Mouse (Mus musculus): Measurements from ENCODE around the gene Gm48552. TPM values are rescaled to one million over a fixed set of nuclear protein-coding genes. Genes with fewer than 3 reads are reported as not detected.

Gm48552 gene
- total and polyA plus RNA-seq, 2 experiments from 2014 or later, result 4.0 to 7.5 TPM

DNA sequence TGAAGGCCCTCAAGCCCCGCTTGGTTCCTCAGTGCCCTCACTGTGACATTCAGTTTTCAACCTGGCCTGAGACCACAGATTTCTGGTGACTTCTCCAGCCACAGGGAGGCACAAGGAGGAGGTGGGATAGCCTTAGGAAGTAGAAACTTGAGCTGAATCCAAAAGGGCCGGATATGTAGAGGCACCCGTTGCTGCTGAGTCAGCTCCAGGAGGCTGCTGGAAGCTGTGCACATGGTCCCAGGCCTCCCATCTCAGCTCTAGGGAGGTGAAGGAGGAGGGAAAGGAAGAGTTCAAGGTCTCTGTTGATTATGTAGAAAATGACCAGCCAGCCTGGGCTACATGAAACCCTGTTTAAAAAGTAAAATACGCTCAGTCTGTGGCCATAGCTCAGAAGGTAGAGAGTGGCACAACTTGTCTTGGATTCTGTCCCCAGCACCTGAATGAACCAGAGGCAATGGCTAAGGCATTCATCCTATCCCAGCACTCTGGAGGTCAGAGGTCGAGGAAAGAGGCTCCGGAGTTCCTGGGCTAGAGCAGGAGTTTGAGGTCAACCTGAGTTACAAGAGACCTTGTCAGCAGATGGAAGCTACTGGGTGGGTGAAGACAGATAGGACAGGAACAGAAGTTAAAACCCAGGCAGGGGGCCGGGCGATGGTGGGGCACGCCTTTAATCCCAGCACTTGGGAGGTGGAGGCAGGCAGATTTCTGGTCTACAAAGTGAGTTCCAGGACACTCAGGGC is 33.9 kb upstream of the Gm48552 start:
- Histone ChIP-seq H3K4me1 (ENCODE audit: insufficient read depth, low read length) (peaks cover 12% of the 10 kb centered on the region; the same call in 1 of the 2 replicates), H3K9me3 (ENCODE audit: low read length) (no peaks in the 10 kb centered on the region), H3K4me2 (ENCODE audit: low read depth, low read length) (no peak overlapping the region), H3K36me3 (ENCODE audit: insufficient read depth, low read length) (no peaks in the 10 kb centered on the region), H3K4me3 (ENCODE audit: low read length) (no peak overlapping the region), H3K27me3 (ENCODE audit: insufficient read depth, low read length) (no peaks in the 10 kb centered on the region), H3K27ac (no peak overlapping the region), H3K9ac (replicated peaks; ENCODE audit: low read length) (no peak overlapping the region)
- WGBS, result 76% methylated on average over 9 of the region's 9 CpGs
- DNase-seq (ENCODE audit: low spot score) (no peak), ATAC-seq (no peak)
- no peak for TF ChIP-seq CTCF (IDR thresholded peaks at IDR 0.05; ENCODE audit: low read depth)

DNA sequence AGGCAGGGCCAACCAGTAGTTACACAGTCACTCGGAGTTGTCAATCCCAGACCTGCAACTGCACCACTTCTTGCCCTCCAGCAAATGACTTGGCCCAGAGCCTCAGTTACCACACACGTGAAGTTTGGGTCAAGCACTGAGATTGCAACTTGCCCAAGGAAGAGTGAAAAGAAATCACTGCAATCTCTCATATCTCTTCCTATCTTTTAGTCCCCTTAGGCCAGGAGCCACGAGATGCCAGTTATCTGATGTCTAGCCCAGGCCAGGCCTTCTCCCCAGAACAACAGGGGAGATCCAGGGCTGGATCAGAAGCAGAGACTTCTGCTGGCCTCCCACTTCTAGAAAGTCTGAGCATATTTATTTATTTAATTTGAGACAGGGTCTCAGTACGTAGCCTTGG is 33.3 kb upstream of the Gm48552 start:
- Histone ChIP-seq H3K9ac (replicated peaks; ENCODE audit: low read length) (no peak overlapping the region), H3K27ac (no peak overlapping the region), H3K27me3 (ENCODE audit: insufficient read depth, low read length) (no peaks in the 10 kb centered on the region), H3K4me2 (ENCODE audit: low read depth, low read length) (no peak overlapping the region), H3K4me3 (ENCODE audit: low read length) (no peak overlapping the region), H3K9me3 (ENCODE audit: low read length) (no peaks in the 10 kb centered on the region), H3K4me1 (ENCODE audit: insufficient read depth, low read length) (peaks cover 10% of the 10 kb centered on the region; the same call in 1 of the 2 replicates), H3K36me3 (ENCODE audit: insufficient read depth, low read length) (no peaks in the 10 kb centered on the region)
- 83% methylated on average over 4 of the region's 4 CpGs for WGBS
- ATAC-seq (no peak), DNase-seq (ENCODE audit: low spot score) (no peak)
- no peak for TF ChIP-seq CTCF (IDR thresholded peaks at IDR 0.05; ENCODE audit: low read depth)

DNA sequence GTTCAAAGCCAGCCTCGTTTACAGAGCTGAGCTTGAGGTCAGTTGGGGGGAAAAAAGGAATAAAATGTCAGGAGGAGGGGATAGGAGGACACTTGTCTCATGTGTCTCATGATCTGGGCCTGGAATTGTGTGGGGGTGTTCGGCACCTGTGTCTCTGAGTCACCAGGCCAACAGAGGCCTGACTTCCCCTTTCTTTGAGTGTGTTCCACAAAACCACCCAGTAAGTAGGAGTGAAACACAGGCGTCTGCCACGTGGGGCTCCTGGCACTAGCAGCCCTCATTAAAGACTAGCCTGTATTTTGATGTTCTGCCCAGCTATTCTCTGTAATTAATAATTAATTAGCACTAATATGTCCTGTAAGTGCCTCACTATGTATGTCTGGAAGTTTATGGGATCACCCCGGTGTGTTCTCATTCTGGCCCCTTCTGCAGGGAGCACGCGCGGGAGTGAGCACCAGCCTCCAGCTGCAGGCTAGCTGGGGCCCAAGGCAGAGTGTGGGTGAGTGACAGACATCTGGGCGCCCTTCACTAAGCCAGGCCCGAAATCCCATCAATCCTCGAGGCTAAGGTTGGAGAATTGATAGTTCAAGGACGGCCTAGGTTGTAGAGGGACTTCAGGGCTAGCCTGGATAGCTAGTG is 32.3 kb upstream of the Gm48552 start:
- peak overlapping the region; percentile 91 for H3K4me2 ChIP-seq (ENCODE audit: low read depth, low read length)

DNA sequence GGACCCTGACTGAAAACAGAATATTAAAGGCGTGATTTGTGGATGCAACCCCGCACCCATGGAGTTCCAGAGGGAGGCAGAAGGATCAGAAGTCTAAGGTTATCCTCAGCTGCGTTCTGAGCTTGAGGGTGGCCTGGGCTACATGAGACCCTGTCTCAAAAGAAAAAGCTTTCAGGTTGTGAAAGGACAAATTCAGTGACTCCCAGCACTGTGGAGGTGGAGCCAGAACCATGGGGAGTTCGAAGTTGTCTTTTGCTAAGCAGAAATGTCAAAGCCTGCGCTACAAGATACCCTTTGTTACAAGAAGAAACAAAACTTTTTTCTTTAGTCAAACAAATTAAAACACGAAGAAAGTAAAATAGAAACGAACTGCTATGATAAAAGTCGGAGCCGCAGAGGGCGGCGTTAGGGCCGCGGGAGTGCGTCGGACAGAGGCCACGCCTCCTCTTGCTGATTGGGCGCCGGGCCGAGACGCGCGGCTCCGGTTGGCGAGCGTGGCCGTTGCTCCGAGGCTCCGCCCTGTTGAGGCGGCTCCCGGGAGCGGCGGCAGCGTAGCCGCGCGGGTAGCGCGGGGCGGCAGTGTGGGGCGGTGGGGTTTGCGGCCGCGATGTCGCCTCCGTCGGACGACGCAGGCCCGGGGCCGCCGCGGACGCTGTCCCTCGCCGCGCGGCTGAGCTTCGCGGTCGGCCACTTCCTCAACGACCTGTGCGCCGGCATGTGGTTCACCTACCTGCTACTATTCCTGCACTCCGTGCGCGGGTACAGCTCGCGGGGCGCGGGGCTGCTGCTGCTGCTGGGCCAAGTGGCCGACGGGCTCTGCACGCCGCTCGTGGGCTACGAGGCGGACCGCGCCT is 31.6 kb upstream of the Gm48552 start, which contains the start of gene Mfsd12:
Gene Mfsd12, plus strand, starts transcription at position 501 of the 854 bp plus-strand sequence.
- Histone ChIP-seq H3K9me3 (ENCODE audit: low read length) (no peaks in the 10 kb centered on the region), H3K9ac (replicated peaks; ENCODE audit: low read length) (peak within 1 kb of the TSS; percentile 71), H3K27me3 (ENCODE audit: insufficient read depth, low read length) (no peaks in the 10 kb centered on the region), H3K4me3 (ENCODE audit: low read length) (peak within 1 kb of the TSS; percentile 73), H3K36me3 (ENCODE audit: insufficient read depth, low read length) (no peaks in the 10 kb centered on the region), H3K27ac (peak within 1 kb of the TSS; percentile 32; the same call in 1 of the 2 replicates), H3K4me2 (ENCODE audit: low read depth, low read length) (peak within 1 kb of the TSS; percentile 91), H3K4me1 (ENCODE audit: insufficient read depth, low read length) (peaks cover 10% of the 10 kb centered on the region; the same call in 1 of the 2 replicates)
- DNase-seq (ENCODE audit: low spot score), result peak; percentile 96
- peak; percentile 94 for ATAC-seq
- WGBS, result 2% methylated on average over 79 of the region's 79 CpGs
- TF ChIP-seq CTCF (IDR thresholded peaks at IDR 0.05; ENCODE audit: low read depth), result no peak

More for the DNA sequence above, 32.3 kb upstream of the Gm48552 start:
- ATAC-seq (no peak), DNase-seq (ENCODE audit: low spot score) (no peak)
- no peaks in the 10 kb centered on the region for H3K36me3 ChIP-seq (ENCODE audit: insufficient read depth, low read length)
- H3K27ac ChIP-seq, result no peak overlapping the region
- no peaks in the 10 kb centered on the region for H3K27me3 ChIP-seq (ENCODE audit: insufficient read depth, low read length)
- H3K9me3 ChIP-seq (ENCODE audit: low read length), result no peaks in the 10 kb centered on the region
- 0 out of 2 replicates have a peak overlapping the region, but pooled peaks have one; percentile 21 for H3K9ac ChIP-seq (replicated peaks; ENCODE audit: low read length)
- H3K4me1 ChIP-seq (ENCODE audit: insufficient read depth, low read length), result peaks cover 10% of the 10 kb centered on the region; the same call in 1 of the 2 replicates
- TF ChIP-seq CTCF (IDR thresholded peaks at IDR 0.05; ENCODE audit: low read depth), result no peak
- no peak overlapping the region for H3K4me3 ChIP-seq (ENCODE audit: low read length)
- WGBS, result 61% methylated on average over 12 of the region's 12 CpGs

DNA sequence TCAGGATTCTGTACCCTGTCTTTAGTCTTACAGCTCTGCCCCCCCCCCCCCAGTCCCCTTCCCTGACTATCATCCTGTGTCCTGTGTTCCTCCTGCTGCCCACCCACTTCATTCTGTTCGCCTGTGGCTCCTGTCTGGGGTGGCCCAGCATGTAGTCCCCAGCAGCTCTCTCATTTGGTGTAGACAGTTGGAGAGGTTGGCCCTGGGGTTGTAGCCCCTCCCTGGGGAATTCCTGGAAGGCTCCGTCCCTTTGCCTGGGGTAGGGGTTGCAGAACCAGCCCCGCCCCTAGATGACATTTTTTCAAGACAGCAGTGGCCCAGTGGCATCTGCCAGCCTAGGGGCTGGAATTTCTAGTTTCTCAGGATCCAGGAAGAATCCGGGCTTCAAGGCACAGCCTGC is 30.6 kb upstream of the Gm48552 start:
- peak overlapping the region; percentile 71 for H3K9ac ChIP-seq (replicated peaks; ENCODE audit: low read length)
- DNase-seq (ENCODE audit: low spot score) (no peak), ATAC-seq (no peak)
- H3K4me2 ChIP-seq (ENCODE audit: low read depth, low read length), result peak overlapping the region; percentile 91
- TF ChIP-seq CTCF (IDR thresholded peaks at IDR 0.05; ENCODE audit: low read depth), result no peak
- no peaks in the 10 kb centered on the region for H3K9me3 ChIP-seq (ENCODE audit: low read length)
- 0 out of 2 replicates have a peak overlapping the region, but pooled peaks have one; percentile 32 for H3K27ac ChIP-seq
- WGBS, result 29% methylated on average over 4 of the region's 4 CpGs
- no peaks in the 10 kb centered on the region for H3K36me3 ChIP-seq (ENCODE audit: insufficient read depth, low read length)
- H3K27me3 ChIP-seq (ENCODE audit: insufficient read depth, low read length), result no peaks in the 10 kb centered on the region
- H3K4me1 ChIP-seq (ENCODE audit: insufficient read depth, low read length), result peaks cover 10% of the 10 kb centered on the region; the same call in 1 of the 2 replicates
- peak overlapping the region; percentile 73 for H3K4me3 ChIP-seq (ENCODE audit: low read length)

DNA sequence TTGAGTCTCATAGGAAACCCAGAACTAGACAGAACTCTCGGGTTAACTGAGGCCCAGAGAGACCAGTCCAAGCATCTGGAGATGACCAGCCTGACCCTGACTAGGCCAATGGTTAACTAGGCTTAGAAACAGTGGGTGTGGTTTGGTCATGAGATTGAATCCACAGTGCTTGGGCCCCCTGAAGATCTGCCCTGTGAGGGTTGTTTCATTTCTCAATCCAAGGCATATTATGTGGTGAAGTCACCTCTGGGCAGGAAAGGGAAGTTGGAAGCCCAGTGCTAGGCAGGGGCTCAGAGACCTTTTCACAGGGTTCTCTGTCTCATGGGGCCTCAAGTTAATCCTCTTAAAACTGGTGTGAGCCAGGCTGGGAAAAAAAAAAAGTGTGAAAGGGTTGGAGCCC is 30.0 kb upstream of the Gm48552 start:
- no peak for TF ChIP-seq CTCF (IDR thresholded peaks at IDR 0.05; ENCODE audit: low read depth)
- Histone ChIP-seq H3K4me2 (ENCODE audit: low read depth, low read length) (peak overlapping the region; percentile 91), H3K9me3 (ENCODE audit: low read length) (no peaks in the 10 kb centered on the region), H3K27me3 (ENCODE audit: insufficient read depth, low read length) (no peaks in the 10 kb centered on the region), H3K27ac (no peak overlapping the region), H3K4me1 (ENCODE audit: insufficient read depth, low read length) (peaks cover 10% of the 10 kb centered on the region; the same call in 1 of the 2 replicates), H3K4me3 (ENCODE audit: low read length) (no peak overlapping the region), H3K36me3 (ENCODE audit: insufficient read depth, low read length) (no peaks in the 10 kb centered on the region), H3K9ac (replicated peaks; ENCODE audit: low read length) (peak overlapping the region; percentile 71; the same call in 1 of the 2 replicates)
- no peak for ATAC-seq
- WGBS, result 63% methylated on average over 1 of the region's 1 CpGs
- no peak for DNase-seq (ENCODE audit: low spot score)

All from hindbrain, postnatal 0 days (tissue).